Mouse (Mus musculus): ENCODE results near the gene Cfap97d1. TPM values are rescaled to one million over a fixed set of nuclear protein-coding genes. Genes with fewer than 3 reads are reported as not detected.
A peak's percentile ranks its signal among the peaks of the same experiment; 100 is the strongest.

The Cfap97d1 gene
- total RNA-seq, 2 experiments from 2014 or later, result not detected

DNA sequence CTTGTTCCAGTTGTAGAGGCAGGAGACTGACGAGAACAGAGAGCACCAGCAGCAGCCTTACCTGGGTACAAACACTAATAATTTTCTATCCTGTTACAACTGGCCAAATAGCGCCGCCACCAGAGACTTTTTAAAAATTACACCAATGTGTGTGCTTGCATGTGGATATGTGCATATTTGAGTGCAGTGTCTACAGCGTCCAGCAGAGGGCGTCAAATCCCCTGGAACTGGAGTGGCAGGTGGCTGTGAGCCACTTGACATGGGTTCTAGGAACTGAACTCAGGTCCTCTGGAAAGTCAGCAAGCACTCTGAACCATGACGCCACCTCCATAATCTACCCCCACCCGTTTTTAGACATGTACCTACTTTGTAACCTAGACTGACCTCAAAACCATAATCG lies 20.2 kb downstream of the Cfap97d1 start:
- DNase-seq (ENCODE audit: low spot score in 2 of 2), result no peak
- intact Hi-C loops (cut with DNase I), result no loop called here

DNA sequence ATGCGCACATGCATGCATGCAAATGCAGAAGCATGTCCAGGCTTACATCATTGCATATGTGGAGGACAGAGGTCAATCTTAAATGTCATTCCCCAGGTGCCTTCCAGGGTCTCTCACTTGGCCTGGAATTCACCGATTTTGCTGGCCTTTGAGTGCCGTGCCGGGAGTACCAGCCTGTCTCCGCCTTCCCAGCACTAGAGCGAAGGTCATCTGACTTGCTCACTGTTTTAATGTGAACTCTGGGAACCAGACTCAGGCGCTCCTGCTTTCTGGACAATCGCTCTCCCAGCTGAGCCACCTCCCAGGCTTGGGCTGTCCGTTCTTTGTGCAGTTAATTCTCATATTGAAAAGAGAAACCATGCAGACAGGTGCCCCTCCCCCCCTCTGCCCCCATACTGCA lies 22.2 kb downstream of the Cfap97d1 start:
- no peak for DNase-seq (ENCODE audit: low spot score in 2 of 2)
- intact Hi-C loops (cut with DNase I), result no loop called here

DNA sequence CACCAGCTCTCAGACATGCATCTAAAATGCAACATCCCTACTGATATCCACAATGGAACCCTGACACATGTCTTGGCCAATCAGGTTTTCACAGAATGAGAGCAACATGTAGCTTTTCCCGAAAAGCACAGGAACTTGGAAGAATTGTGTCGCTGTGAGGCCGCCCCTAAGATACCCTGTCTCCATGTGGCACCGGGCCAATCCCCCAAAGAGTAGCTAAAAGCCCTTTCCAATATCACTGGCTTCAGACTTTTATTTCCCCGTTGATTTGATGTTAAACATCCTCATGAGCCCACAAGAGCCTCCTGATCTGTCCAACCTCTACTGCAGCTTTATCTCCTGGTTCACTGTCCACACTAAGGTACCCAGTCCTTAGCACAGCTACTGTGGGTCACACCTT lies 22.6 kb downstream of the Cfap97d1 start:
- DNase-seq (ENCODE audit: low spot score in 2 of 2), result no peak
- intact Hi-C loops (cut with DNase I), result no loop called here

DNA sequence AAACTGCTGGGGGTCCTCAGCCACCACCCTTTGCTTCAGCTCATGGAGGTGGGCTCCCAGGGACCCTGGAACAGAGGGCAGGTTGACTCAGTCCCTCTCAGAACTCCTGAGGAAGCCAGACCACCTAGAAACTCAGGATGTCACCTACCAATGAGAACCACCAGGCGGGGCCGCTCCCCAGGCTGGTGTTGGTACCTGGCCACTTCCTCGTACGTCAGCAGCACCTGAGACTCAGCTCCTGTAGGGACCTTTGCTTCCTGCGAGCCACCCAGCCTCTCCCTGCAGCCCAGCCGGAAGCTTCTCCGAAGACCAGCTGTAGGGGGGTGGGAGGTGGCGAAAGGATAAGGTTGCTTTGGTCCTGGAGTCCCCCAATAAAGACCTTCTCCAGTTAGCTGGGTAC lies 24.3 kb downstream of the Cfap97d1 start:
- no peak for DNase-seq (ENCODE audit: low spot score in 2 of 2)
- intact Hi-C loops (cut with DNase I), result no loop called here

DNA sequence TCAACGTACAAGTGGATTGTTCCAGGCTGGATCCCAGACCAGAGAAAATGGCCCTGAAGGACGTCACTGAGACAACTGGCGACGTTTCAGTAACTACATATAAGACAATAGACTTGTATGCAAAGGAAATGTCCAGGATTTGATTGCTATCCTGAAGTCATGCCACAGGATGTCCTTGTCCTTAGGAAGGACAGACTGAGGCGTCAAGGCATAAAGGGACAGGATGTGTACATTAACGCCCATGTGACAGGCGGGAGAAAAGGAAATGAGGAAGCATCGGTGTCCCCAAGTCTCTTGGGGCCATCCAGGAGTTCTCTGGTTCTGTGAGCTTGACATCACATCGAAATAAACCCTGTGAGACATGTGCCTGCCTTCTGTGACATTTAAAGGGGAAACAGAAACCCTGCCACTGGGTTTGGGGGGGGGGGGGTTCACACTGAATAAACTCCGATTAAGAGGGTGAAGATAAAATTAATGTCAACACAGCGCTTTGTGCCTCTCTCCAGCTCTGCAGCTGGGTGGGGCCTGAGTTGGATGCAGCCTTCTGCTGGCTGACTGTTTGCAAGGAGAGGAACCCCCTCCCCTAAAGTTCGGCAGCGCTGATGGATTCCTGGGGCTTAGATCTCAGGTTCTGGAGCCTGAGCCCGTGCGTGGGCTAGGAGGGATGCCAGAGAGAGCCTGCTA lies 25.0 kb downstream of the Cfap97d1 start:
- DNase-seq (ENCODE audit: low spot score in 2 of 2), result no peak
- intact Hi-C loops (cut with DNase I), result no loop called here

DNA sequence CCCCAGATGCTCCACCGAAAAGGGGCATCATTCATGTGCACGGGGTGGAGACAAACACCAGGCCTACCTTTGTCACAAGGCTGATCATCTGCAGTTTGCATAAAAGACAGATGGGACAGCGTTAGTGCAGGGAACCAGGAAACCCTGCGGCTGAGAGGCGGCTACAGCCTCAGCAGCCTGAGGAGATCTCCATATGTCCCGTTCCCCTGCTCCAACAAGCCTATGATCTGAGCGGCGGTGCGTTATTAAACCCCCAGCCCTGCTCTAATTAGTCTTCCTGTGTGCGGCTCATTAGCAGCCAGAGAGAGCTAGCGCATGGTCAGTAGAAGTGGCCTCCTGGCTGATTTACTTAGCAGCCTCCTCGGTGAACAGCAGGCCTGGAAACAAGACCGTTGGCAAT lies 26.1 kb downstream of the Cfap97d1 start:
- DNase-seq (ENCODE audit: low spot score in 2 of 2), result no peak
- intact Hi-C loops (cut with DNase I), result no loop called here

DNA sequence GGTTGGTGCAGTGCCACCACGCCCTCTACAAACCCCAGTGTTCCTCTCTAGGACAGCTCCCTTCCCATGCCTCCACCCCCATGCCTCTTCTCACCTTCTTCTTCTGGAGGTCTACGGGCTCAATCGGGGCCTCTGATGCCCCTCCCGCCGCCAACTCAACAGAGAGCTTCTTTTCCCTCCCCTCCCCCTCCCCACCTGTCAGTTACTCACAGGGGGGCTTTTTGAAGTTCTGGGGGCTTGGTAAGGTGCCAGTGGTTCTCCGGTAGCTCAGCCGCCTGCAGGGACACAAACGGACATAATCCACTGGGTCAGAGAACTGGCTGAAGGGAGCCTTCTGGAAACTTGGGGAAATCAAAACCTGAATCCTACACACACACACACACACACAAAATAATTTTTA lies 27.4 kb downstream of the Cfap97d1 start:
- DNase-seq (ENCODE audit: low spot score in 2 of 2), result no peak
- intact Hi-C loops (cut with DNase I), result no loop called here

DNA sequence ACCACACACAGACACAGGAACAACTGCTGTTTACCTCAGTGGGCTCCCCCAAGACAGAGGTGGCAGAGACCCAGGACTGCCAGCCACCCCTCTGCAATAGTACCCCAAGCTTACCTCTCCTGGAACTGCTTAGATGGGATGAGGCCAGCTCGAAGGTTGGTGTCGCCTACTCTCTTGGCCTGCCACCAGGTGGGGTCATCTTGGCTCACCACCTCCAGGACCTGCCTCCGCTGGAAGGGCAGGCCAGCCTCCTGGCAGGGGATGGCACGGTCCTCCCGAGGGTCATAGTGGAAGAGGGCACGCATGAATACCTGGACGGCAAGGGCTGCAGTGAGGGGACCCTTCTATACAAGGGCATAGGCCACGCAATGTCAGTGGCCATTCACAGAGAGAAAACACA lies 29.1 kb downstream of the Cfap97d1 start:
- intact Hi-C loops (cut with DNase I), result no loop called here

DNA sequence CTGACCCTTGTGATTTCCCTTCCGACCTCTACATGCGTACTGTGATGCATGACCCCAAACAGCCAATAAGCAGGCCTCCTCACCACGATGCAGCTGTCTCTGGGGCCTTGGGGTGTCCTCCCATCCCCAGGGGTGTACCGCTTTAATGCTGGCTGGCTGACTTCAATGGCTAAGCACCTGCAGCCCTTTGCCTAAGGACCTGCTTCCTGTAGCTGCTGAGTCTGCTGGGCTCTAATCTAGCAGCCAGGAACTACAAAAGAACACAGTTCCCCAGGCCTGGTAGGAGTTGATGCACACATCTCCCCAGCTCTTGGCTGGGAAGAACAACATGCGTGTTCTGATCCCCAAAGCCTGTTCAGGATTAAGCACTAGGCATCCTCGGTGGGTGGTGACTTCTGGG lies 31.4 kb downstream of the Cfap97d1 start:
- intact Hi-C loops (cut with DNase I), result no loop called here
- no peak for DNase-seq (ENCODE audit: low spot score in 2 of 2)

More for the DNA sequence above, 29.1 kb downstream of the Cfap97d1 start:
- DNase-seq (ENCODE audit: low spot score in 2 of 2), result no peak

DNA sequence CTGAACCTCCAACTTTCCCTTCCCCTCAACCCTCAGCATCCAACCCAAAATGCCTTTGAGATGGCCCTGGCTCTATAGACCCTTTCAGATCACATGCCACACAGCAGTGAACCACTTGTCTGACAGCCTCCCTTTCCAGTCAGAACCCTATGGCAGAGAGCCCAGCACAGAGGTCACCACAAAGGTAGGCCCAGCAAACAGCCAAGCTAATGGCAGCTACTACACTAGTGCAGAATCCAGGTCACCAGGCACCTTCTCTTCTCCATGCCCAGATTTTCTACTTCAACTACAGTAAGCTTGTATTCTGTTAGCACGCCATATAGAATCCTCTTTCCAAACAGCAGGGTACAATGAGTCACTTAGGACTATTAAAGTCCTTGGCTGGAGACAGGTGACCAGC lies 32.1 kb downstream of the Cfap97d1 start:
- intact Hi-C loops (cut with DNase I), result no loop called here
- no peak for DNase-seq (ENCODE audit: low spot score in 2 of 2)

DNA sequence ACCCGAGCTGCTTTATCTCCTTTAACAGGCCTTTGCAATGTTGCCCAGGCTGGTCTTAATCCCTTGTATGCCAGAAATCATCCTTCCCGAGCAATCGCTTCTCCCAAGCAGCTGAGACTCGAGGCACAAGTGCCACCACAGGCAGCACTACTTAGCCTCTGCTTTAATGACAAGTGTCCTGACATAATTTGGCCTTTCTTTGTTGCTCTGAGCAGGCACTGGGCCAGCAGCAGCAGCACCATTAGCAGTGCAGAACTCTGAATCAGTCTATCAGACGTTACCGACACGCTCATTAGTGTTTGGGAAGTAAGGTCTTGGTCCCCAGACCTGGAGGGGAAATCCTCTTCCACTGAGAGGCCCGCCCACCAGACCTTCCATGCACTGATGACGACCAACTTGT lies 35.7 kb downstream of the Cfap97d1 start:
- intact Hi-C loops (cut with DNase I), result no loop called here
- DNase-seq (ENCODE audit: low spot score in 2 of 2), result no peak

DNA sequence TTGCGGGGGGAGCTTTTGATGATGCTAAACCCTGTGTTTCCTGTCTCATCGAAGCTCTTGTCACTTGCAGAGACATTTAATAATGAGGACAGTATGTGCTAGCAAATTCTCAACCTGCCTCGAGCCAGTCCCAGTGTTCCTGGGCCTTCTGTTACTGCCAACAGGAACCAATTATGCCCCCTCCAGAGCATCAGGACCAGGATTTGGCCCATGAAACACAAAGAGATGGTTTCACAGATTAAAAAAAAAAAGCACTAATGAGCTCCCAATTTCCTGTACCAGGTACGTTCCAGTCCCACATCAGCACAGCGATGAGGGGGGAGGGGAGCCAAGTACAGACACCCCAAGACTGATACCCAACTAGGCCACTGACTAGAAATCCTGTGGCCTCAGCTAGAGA lies 37.1 kb downstream of the Cfap97d1 start:
- intact Hi-C loops (cut with DNase I), result no loop called here
- DNase-seq (ENCODE audit: low spot score in 2 of 2), result no peak

DNA sequence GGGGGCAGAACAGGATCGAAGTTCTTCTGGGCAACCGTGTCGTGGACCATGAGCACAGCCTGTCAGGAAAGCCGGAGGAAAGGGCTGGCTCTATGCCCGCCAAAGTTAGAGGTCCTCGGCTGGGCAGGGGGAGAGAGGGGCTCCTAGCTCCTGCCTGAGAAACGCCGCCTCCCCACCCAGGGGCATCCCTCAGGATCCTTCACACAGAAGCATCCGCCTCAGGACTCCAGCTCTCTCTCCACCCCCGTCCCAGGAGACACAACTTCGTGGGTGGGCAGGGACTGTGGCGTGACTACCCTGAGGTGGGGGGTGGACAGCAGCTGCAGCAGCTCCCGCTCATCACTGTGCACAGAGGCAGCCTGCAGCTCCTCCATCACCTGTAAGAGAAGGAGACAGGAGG lies 39.3 kb downstream of the Cfap97d1 start:
- DNase-seq (ENCODE audit: low spot score in 2 of 2), result peak in 1 of 2 experiments; percentile 33
- intact Hi-C loops (cut with DNase I), result no loop called here

DNA sequence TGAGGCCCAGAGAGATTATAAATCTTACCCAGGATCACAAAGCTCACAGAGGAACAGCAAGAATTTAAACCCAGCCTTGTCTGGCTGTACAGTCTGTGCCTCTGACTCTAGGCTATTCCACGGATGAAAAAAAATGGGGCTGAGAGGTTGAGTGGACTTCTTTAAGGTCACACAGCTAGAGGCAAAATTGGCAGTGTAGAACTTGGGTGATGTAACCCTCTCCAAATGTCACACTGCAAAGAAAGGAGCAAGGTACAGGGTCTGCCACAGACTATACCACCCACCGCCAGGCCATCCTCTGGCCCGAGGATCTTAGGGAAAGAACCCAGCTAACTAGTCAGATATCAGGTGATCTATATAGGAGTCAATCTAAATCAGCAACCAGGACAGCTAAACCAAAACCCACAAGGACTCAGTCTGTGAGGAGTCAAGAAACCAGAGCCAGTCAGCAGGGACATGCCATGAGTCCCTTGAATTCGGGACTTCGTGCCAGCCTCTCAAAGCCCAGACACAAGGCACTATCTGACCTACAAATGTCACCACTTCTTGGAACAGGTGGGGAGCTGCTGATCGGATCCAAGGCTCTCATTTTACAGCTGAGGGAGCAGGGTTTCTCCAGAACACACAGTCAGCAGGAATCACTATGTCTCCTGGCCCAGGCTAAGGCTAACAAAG lies 40.1 kb downstream of the Cfap97d1 start:
- intact Hi-C loops (cut with DNase I), result no loop called here
- DNase-seq (ENCODE audit: low spot score in 2 of 2), result no peak

DNA sequence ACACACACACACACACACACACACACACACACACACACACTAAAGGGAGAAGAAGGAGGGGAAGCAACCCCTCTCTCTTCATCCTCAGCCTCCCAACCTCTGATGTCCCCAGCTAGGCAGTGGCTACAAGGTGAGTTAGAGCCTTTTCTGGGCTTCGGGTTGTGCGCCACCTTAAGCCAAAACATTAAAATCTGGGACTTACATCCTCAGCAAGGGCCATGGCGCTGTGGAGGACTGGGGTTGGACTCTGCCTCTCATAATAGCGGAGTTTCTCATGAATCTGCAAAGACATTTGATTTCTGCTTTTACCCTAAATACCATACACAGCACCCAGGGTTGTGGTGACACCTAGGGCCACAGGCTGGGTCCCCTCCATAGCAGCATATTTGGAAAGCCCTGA lies 40.8 kb downstream of the Cfap97d1 start:
- DNase-seq (ENCODE audit: low spot score in 2 of 2), result no peak
- intact Hi-C loops (cut with DNase I), result no loop called here

DNA sequence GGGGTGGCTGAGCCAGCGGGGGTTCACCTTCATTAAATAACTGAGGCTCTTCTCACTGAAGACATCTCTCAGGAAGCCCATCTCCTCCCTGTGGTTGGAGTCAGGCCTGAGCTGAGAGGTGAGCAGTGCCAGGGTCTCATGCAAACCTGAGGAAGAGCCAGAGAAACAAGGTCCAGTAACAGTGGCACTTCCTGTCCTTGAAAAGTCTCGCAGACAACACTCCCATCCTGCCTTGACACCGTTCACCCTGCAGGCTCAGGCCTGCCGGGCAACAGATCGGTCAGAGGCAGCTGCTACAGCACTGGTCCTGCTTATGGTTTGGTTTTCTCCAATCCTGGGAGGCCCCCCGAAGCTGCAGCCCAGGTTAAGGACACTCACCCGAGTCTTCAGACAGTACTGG lies 41.3 kb downstream of the Cfap97d1 start:
- intact Hi-C loops (cut with DNase I), result no loop called here
- no peak for DNase-seq (ENCODE audit: low spot score in 2 of 2)

DNA sequence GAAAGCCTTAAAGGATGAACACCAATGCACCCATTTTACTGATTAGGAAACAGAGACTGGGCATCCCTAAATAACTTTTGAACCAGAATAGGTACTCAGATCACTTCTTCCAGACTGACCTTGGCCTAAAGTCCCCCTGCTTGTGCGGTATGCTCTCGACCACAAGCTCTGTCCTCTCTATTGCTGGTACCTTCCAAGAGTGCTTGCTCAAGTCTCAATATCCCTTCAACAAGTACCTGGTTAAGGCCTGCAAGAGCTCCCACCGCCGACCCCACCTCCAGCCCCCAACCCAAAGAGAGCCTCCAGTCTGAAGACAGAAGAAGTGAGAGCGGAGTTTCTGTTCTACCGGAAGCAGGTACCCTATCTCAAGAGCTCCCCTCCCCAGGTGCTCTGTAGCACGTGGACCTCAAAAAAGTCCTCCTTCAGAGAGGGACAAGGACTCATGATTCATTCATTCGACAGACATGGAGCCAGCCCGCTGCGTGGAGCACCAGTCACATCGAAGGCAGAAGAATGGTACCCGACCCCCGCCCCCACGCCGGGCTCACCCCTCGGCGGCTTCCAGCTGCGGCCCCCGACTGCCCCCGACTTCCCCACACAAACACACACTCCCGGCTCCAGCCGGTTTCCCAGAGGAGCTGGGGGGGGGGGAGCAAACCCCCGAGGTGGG lies 42.0 kb downstream of the Cfap97d1 start:
- intact Hi-C loops (cut with DNase I), result no loop called here
- DNase-seq (ENCODE audit: low spot score in 2 of 2), result peak; percentile 40 to 46

DNA sequence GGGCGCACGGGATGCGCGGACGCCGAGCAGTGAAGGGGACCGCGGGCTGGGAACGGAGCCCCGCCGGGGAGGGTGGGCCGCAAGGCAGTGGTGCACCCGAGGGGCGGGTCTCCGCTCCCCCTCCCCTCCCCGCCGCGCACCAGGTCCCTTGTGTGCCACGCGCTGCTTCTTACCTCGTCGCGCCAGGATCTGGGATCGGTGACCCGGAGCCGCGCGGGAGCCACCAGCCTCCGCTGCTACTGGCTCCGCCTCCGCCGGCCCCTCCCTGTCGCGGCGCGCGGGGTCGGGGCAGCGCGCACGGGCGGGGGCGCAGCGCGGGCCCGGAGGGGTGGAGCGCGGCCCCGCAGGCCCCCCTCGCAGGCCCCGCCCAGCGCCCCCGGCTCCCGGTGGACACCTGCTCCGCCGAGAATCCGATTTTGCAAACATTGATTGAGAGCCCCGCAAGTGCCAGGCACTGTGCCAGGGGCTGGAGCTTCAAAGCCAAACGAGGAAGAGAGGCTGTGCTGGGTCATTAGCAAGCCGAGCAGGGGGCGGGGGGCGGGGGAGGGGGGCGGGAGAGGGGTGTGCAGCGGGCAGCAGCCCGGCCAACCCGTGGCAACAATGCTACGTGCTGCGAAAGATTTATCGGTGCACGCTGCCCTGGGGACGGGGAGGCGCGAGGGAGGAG lies 42.7 kb downstream of the Cfap97d1 start:
- DNase-seq (ENCODE audit: low spot score in 2 of 2), result peak; percentile 51 to 65
- intact Hi-C loops (cut with DNase I), result no loop called here

DNA sequence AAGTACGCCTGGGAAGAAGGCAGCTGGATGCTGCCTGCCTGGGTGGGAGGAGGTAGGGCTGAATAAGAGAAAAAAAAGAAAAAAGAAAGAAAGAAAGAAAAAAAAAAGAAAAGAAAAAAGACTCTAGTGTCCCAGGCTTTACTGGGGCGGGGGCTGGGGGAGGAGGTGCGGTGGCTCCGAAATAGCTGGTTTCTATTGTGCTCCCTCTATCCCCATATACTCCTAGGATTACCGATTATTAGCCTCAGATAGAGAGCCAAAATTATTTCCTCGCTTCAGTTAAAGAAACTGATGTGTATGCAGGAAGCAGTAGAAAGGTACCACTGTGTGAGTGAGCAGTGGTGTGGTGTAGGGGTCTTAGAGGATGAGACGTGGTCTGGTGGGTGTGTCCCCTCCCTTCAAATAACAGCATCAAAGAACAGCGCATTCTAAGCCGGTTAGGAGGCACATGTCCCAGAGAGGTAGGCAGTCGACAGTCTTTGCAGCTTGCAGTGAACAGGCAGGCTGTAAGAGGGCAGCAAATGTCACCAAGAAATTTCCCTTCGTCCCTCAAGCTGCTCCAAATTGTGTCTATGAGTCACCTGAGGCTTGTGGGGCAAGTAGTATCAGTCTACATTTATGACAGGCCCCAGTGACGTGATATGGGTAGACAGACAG lies 43.4 kb downstream of the Cfap97d1 start:
- intact Hi-C loops (cut with DNase I), result no loop called here
- no peak for DNase-seq (ENCODE audit: low spot score in 2 of 2)
